Mouse (Mus musculus) stomach, postnatal 0 days (tissue): ENCODE data around the gene Eml4. TPM values are rescaled to one million over a fixed set of nuclear protein-coding genes. Genes with fewer than 3 reads are reported as not detected.

Experiments
- ATAC-seq: fragments of 200-750 bp; cut with Nextera tagmentation; 2 replicates; pipeline ENCODE4 v1.8.0; 2017; ENCODE audit not compliant: low FRiP score, low TSS enrichment
- DNase-seq: peaks from one replicate; pipeline ENCODE4 v3.0.0-alpha.2; 2016; ENCODE audit warnings: low spot score
- H3K27ac ChIP-seq: fragments of 300-500 bp; sonication (generic); replicated peaks from 2 replicates; pipeline ENCODE4 v1.5.1; 2014; ENCODE audit warnings: mild to moderate bottlenecking, control low read depth
- H3K27me3 ChIP-seq: fragments of 300-500 bp; sonication (generic); 2 replicates; pipeline ENCODE4 v1.6.1; 2014; ENCODE audit warnings: low read length; ENCODE audit not compliant: control insufficient read depth, insufficient read depth
- H3K36me3 ChIP-seq: fragments of 300-500 bp; sonication (generic); 2 replicates; pipeline ENCODE4 v1.6.1; 2014; ENCODE audit warnings: low read length, mixed read lengths; ENCODE audit not compliant: control insufficient read depth, insufficient read depth
- H3K4me1 ChIP-seq: fragments of 300-500 bp; sonication (generic); replicated peaks from 2 replicates; pipeline ENCODE4 v1.6.1; 2014; ENCODE audit warnings: antibody characterized with exemption; ENCODE audit not compliant: control insufficient read depth, insufficient read depth
- H3K4me2 ChIP-seq: fragments of 300-500 bp; sonication (generic); replicated peaks from 2 replicates; pipeline ENCODE4 v1.6.1; 2014; ENCODE audit warnings: low read depth, mild to moderate bottlenecking, control low read depth, moderate library complexity
- H3K4me3 ChIP-seq: fragments of 300-500 bp; sonication (generic); 2 replicates; pipeline ENCODE4 v1.5.1; 2014; ENCODE audit warnings: low read depth, low read length, control low read depth
- H3K9ac ChIP-seq: fragments of 300-500 bp; sonication (generic); 2 replicates; pipeline ENCODE4 v1.6.1; 2014; ENCODE audit warnings: mild to moderate bottlenecking, low read length, control low read depth, mixed read lengths
- H3K9me3 ChIP-seq: fragments of 300-500 bp; sonication (generic); 2 replicates; pipeline ENCODE4 v1.6.1; 2016; ENCODE audit warnings: low read length; ENCODE audit not compliant: control insufficient read depth
- CTCF ChIP-seq: IDR thresholded peaks from 2 replicates; pipeline ENCODE4 v1.5.1; 2016; ENCODE audit warnings: antibody characterized with exemption, low read depth, mild to moderate bottlenecking, moderate library complexity
- EP300 ChIP-seq: optimal IDR thresholded peaks from 2 replicates; pipeline ENCODE3; 2016; ENCODE audit warnings: antibody characterized with exemption
- WGBS: fragments of 180-500 bp; shearing (Covaris S2); extraction: QIAGEN DNeasy Blood & Tissue Kit; methylation state at CpG from one replicate; pipeline ENCODE4 v1.1.7; 2014; 5-methylcytosine and 5-hydroxymethylcytosine counted together
- polyA plus RNA-seq: library from polyadenylated mRNA; unstranded; fragments of >200 nt; fragmentation: Nextera tagmentation; extraction: Ambion mirVana; gene quantifications from 2 replicates; pipeline ENCODE4 v1.2.1, GENCODE M21; 2015

Eml4 gene
- polyA plus RNA-seq, 1 experiment from 2014 or later: 11.5 TPM

DNA sequence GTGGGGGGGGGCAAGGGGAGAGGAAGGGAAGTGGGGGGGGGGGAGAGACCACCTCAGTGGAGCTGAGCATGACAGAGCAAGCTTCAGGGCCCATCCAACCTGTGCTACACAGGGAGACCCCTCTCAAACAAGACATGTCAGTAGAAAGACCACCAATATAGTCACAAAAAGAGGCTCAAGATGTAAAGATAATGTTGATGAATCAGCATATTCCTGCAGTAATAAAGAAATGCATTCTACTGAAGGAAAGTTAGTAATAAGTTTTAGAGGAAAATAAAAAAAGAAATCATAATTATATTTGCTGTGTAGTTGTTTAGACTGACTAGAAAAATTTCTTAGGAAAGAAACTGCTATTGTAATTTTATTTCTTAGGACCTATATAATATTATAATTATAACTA is 23.4 kb downstream of the Eml4 start:
- H3K9ac ChIP-seq: no peak overlapping the region
- H3K4me3 ChIP-seq: no peak overlapping the region
- H3K27ac ChIP-seq: no peak overlapping the region
- H3K9me3 ChIP-seq: no peaks in the 10 kb centered on the region
- H3K27me3 ChIP-seq: no peaks in the 10 kb centered on the region
- ATAC-seq (no peak), DNase-seq (no peak)
- TF ChIP-seq CTCF: no peak
- no peak for TF ChIP-seq EP300
- no peaks in the 10 kb centered on the region for H3K36me3 ChIP-seq
- no peak overlapping the region for H3K4me2 ChIP-seq
- H3K4me1 ChIP-seq: no peaks in the 10 kb centered on the region

DNA sequence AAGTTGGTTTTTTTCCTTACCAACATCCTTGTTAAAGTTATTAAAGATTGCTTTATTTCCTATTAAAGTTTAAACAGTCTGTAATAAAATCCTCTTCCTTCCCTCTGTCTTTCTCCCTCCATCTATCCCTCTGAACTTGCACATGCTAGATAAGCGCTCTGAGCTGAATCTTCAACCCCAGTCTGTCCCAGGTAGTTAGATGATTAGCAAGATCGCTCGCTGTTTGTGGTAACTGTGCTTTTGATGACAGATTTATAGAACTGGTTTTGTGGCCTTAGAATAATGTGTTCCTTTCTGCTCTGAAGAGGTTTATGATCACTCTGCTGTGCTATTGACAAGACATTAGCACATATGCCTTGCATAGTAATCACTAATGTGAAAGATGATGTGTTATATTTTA is 25.1 kb downstream of the Eml4 start:
- 71% methylated on average over 3 of the region's 3 CpGs for WGBS
- Histone ChIP-seq H3K36me3 (no peaks in the 10 kb centered on the region), H3K9me3 (no peaks in the 10 kb centered on the region), H3K4me3 (no peak overlapping the region), H3K4me2 (no peak overlapping the region), H3K4me1 (no peaks in the 10 kb centered on the region), H3K27ac (no peak overlapping the region), H3K9ac (no peak overlapping the region), H3K27me3 (no peaks in the 10 kb centered on the region)
- no peak for DNase-seq
- ATAC-seq: no peak
- no peak for TF ChIP-seq EP300
- TF ChIP-seq CTCF: no peak

DNA sequence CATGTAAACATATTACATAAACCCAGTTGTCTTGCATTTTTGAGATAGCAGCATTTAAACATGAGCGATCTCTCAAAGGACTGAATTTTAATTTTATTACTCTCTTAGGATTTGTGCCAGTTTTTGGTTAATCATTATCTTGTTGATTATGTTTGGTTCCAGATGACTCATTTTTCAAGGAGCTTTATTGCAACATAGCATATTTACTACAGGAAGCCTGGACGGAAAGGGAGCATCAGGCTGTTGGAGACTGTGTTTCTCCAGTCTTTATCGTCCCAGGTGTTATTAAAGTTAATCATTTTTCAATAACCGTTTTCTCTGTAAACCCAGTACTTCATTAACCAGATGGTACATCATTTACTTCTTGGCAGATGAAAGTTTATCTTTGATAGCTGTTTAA is 26.1 kb downstream of the Eml4 start:
- DNase-seq (no peak), ATAC-seq (no peak)
- no peaks in the 10 kb centered on the region for H3K9me3 ChIP-seq
- H3K36me3 ChIP-seq: no peaks in the 10 kb centered on the region
- H3K9ac ChIP-seq: no peak overlapping the region
- H3K4me2 ChIP-seq: no peak overlapping the region
- no peak for TF ChIP-seq EP300
- no peaks in the 10 kb centered on the region for H3K4me1 ChIP-seq
- H3K27me3 ChIP-seq: no peaks in the 10 kb centered on the region
- H3K4me3 ChIP-seq: no peak overlapping the region
- 33% methylated on average over 4 of the region's 4 CpGs for WGBS
- H3K27ac ChIP-seq: no peak overlapping the region

DNA sequence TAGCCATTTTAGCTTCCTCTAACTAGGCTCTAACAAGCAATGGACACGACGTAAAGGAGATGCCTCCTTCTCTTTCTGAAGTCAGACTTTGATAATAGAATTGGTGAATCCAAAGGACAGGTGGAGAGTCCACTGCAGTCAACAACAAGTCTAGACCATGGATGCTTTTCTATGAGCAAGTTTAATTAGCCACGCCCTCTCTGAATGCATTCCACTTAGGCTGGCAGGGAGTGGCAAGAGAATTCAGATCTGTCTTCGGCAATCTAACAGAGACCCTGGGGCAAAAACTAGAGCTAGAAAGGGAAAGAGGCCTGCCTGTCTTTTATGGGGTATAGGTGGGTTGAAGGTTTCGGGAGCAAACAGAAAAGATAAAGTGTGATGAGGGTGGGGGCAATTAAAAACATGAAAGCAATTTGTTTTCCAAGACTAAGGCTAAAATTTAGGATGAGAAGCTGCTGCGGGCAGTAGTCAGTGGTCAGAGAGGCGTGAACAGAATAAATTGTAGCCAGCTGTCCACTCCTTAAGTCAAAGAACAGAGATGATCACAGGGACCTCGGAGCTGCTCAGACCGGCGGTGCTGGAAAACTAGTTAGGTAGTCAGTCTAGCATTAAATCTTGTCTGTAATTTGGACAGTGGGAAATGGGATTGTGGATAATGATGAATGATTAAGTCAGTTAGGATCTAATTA is 27.2 kb downstream of the Eml4 start:
- Histone ChIP-seq H3K4me1 (no peaks in the 10 kb centered on the region), H3K27me3 (no peaks in the 10 kb centered on the region), H3K4me3 (no peak overlapping the region), H3K9me3 (no peaks in the 10 kb centered on the region), H3K27ac (no peak overlapping the region), H3K9ac (no peak overlapping the region), H3K36me3 (no peaks in the 10 kb centered on the region), H3K4me2 (no peak overlapping the region)
- no peak for TF ChIP-seq EP300
- no peak for TF ChIP-seq CTCF
- no peak for ATAC-seq
- 78% methylated on average over 10 of the region's 10 CpGs for WGBS
- DNase-seq: no peak

DNA sequence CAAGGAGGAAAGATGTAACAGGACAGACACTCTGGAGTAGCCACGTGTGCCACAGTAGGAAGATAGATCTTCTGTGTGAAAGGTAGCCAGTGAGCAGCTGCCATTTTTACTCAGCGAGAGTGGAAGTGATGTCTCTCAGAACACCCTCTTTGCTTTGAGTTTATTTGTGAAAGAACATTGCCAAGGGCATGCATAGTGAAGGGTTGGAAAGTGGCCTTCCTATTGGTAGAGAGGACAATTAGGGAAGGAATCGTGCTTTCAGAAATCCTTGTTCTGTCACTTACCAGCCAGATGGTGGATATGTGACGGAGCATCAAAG is 27.7 kb downstream of the Eml4 start:
- WGBS: 81% methylated on average over 4 of the region's 4 CpGs
- Histone ChIP-seq H3K9ac (no peak overlapping the region), H3K9me3 (no peaks in the 10 kb centered on the region), H3K27ac (no peak overlapping the region), H3K4me2 (no peak overlapping the region), H3K27me3 (no peaks in the 10 kb centered on the region), H3K4me3 (no peak overlapping the region), H3K36me3 (no peaks in the 10 kb centered on the region), H3K4me1 (no peaks in the 10 kb centered on the region)
- DNase-seq (no peak), ATAC-seq (no peak)
- TF ChIP-seq CTCF: no peak
- TF ChIP-seq EP300: no peak

DNA sequence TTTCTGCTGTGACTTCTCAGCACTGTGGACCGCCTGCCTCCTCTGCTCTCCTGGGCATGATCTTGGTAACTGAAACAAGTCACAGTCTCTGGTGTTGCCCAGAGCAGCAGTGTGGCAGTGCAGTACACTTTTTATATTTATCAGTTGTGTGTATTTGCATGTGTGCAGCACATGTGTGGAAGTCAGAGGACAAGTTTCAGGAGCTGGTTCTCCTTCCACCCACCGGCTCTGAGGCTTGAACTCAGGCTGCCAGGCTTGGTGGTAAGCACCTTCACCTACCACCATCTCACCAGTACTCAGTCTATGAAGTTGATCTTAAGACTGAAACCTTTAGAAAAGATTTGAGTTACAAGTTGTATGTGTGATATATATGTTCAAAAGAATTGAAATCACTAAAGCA is 28.6 kb downstream of the Eml4 start:
- Histone ChIP-seq H3K27me3 (no peaks in the 10 kb centered on the region), H3K9ac (no peak overlapping the region), H3K9me3 (no peaks in the 10 kb centered on the region), H3K4me2 (no peak overlapping the region), H3K4me1 (no peaks in the 10 kb centered on the region), H3K36me3 (no peaks in the 10 kb centered on the region), H3K27ac (no peak overlapping the region), H3K4me3 (no peak overlapping the region)
- DNase-seq (no peak), ATAC-seq (no peak)
- WGBS: 76% methylated on average over 2 of the region's 2 CpGs
- TF ChIP-seq CTCF: no peak
- no peak for TF ChIP-seq EP300
